Mouse (Mus musculus): ENCODE data around the gene Necab2.

DNA sequence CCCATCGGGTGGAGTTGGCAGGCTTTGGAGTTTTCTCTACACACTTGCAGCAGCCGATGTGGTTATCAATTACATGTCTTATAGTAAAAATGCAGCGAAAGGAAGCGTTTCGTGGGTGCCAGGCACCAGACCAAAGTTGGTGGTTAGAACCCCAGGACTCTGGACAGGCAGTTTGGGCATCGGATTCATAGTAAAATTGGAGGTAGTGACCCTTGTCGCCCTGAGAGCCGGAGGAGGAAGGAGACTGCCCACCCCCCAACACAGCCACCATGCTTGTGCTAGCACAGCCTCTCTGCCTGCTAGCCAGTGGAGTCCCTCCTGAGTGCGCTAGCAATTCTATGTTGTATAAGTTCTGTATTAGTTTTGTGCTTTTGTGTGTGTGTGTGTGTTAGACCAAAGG, 48.0 kb upstream of the Necab2 start:
- TF ChIP-seq POLR2A (IDR thresholded peaks at IDR 0.05; ENCODE audit: control insufficient read depth, low read depth, low read length) = no peak
- no peak for TF ChIP-seq CTCF (IDR thresholded peaks at IDR 0.05; ENCODE audit: control insufficient read depth, insufficient read depth, insufficient replicate concordance, low read depth, low read length)
